Mouse (Mus musculus) testis, postnatal 14 days (tissue): ENCODE data around the gene B3galt4.
"Not testable (repeated sequence)": the region's sequence is repeated elsewhere in the genome, so short reads cannot be mapped to it uniquely, and the experiment has no call there.

ENCODE experiments used
- DNase-seq: peaks from one replicate; pipeline ENCODE4 v3.0.0; 2021; ENCODE audit warnings: low spot score

B3galt4 gene

GRCm38 (mm10) chr17:33968489-33968888 is 17.2 kb upstream of the B3galt4 start:
- DNase-seq, result no peak

- no peak for DNase-seq
Observed at GRCm38 (mm10) chr17:33965846-33966550, 14.7 kb upstream of the B3galt4 start.

GRCm38 (mm10) chr17:33965082-33965845 is 14.0 kb upstream of the B3galt4 start:
- DNase-seq, result no peak

- DNase-seq, result no peak
Observed at GRCm38 (mm10) chr17:33962876-33963275, 11.6 kb upstream of the B3galt4 start.

- DNase-seq, result no peak
Observed at GRCm38 (mm10) chr17:33959948-33960347, 8.7 kb upstream of the B3galt4 start.

GRCm38 (mm10) chr17:33959135-33959534 is 7.8 kb upstream of the B3galt4 start:
- no peak for DNase-seq

GRCm38 (mm10) chr17:33958451-33958850 is 7.2 kb upstream of the B3galt4 start:
- DNase-seq, result no peak

- DNase-seq, result no peak
Observed at GRCm38 (mm10) chr17:33957493-33957892, 6.2 kb upstream of the B3galt4 start.

GRCm38 (mm10) chr17:33956336-33956735 is 5.0 kb upstream of the B3galt4 start:
- no peak for DNase-seq

GRCm38 (mm10) chr17:33955555-33956214 is 4.4 kb upstream of the B3galt4 start, which contains the start of the genes Vps52 and Rps18:
TSS of gene Vps52 (plus strand) at chr17:33955812.
TSS of gene Rps18 (minus strand) at chr17:33956001.
- DNase-seq, result peak; percentile 97

- no peak for DNase-seq
Observed at GRCm38 (mm10) chr17:33954646-33955554, 3.6 kb upstream of the B3galt4 start.

- no peak for DNase-seq
Observed at GRCm38 (mm10) chr17:33953961-33954565, 2.8 kb upstream of the B3galt4 start.

GRCm38 (mm10) chr17:33953310-33953709 is 2.0 kb upstream of the B3galt4 start:
- no peak for DNase-seq

GRCm38 (mm10) chr17:33952879-33953278 is 1.6 kb upstream of the B3galt4 start:
- DNase-seq, result no peak

- DNase-seq, result not testable (repeated sequence)
Observed at GRCm38 (mm10) chr17:33952015-33952414, 727 bp upstream of the B3galt4 start.

- DNase-seq, result no peak
Observed at GRCm38 (mm10) chr17:33950131-33950625, 1.1 kb downstream of the B3galt4 start.

- DNase-seq, result no peak
Observed at GRCm38 (mm10) chr17:33948905-33949537, 2.3 kb downstream of the B3galt4 start.

GRCm38 (mm10) chr17:33948090-33948904 is 3.0 kb downstream of the B3galt4 start:
- DNase-seq, result no peak

GRCm38 (mm10) chr17:33947430-33948089 is 3.7 kb downstream of the B3galt4 start:
- DNase-seq, result no peak
